Mouse (Mus musculus) neural tube, embryonic 15.5 days (tissue): ENCODE results near the gene Pgbd1. TPM values are rescaled to one million over a fixed set of nuclear protein-coding genes. Genes with fewer than 3 reads are reported as not detected.
"Not testable (repeated sequence)": the region's sequence is repeated elsewhere in the genome, so short reads cannot be mapped to it uniquely, and the experiment has no call there.

ENCODE experiments used
- ATAC-seq: fragments of 200-750 bp; cut with Nextera tagmentation; 2 replicates; pipeline ENCODE4 v1.8.0; 2017; ENCODE audit warnings: mild to moderate bottlenecking, moderate TSS enrichment, moderate library complexity; ENCODE audit not compliant: low FRiP score
- H3K27ac ChIP-seq: fragments of 300-500 bp; sonication (generic); replicated peaks from 2 replicates; pipeline ENCODE4 v1.5.1; 2015; ENCODE audit warnings: mild to moderate bottlenecking, inconsistent platforms
- H3K27me3 ChIP-seq: fragments of 300-500 bp; sonication (generic); replicated peaks from 2 replicates; pipeline ENCODE4 v1.6.1; 2015; ENCODE audit warnings: inconsistent platforms
- H3K36me3 ChIP-seq: fragments of 300-500 bp; sonication (generic); 2 replicates; pipeline ENCODE4 v1.6.1; 2015; ENCODE audit warnings: inconsistent platforms
- H3K4me1 ChIP-seq: fragments of 300-500 bp; sonication (generic); 2 replicates; pipeline ENCODE4 v1.6.1; 2015; ENCODE audit warnings: inconsistent platforms
- H3K4me2 ChIP-seq: fragments of 300-500 bp; sonication (generic); 2 replicates; pipeline ENCODE4 v1.6.1; 2015; ENCODE audit warnings: inconsistent platforms, mild to moderate bottlenecking, moderate library complexity
- H3K4me3 ChIP-seq: fragments of 300-500 bp; sonication (generic); replicated peaks from 2 replicates; pipeline ENCODE4 v1.5.1; 2015; ENCODE audit warnings: mild to moderate bottlenecking, inconsistent platforms
- H3K9ac ChIP-seq: fragments of 300-500 bp; sonication (generic); replicated peaks from 2 replicates; pipeline ENCODE4 v1.6.1; 2015; ENCODE audit warnings: mild to moderate bottlenecking, inconsistent platforms
- H3K9me3 ChIP-seq: fragments of 300-500 bp; sonication (generic); replicated peaks from 2 replicates; pipeline ENCODE4 v1.6.1; 2016; ENCODE audit warnings: inconsistent platforms
- WGBS: fragments of 180-500 bp; shearing (Covaris S2); methylation state at CpG from one replicate; pipeline ENCODE4 v1.1.7; 2015; ENCODE audit warnings: mixed read lengths; 5-methylcytosine and 5-hydroxymethylcytosine counted together
- polyA plus RNA-seq: library from polyadenylated mRNA; unstranded; fragments of >200 nt; fragmentation: Nextera tagmentation; extraction: Ambion mirVana; gene quantifications from 2 replicates; pipeline ENCODE4 v1.2.1, GENCODE M21; 2015

The Pgbd1 gene
- polyA plus RNA-seq: 3.0 and 3.1 TPM in 2 replicates

DNA sequence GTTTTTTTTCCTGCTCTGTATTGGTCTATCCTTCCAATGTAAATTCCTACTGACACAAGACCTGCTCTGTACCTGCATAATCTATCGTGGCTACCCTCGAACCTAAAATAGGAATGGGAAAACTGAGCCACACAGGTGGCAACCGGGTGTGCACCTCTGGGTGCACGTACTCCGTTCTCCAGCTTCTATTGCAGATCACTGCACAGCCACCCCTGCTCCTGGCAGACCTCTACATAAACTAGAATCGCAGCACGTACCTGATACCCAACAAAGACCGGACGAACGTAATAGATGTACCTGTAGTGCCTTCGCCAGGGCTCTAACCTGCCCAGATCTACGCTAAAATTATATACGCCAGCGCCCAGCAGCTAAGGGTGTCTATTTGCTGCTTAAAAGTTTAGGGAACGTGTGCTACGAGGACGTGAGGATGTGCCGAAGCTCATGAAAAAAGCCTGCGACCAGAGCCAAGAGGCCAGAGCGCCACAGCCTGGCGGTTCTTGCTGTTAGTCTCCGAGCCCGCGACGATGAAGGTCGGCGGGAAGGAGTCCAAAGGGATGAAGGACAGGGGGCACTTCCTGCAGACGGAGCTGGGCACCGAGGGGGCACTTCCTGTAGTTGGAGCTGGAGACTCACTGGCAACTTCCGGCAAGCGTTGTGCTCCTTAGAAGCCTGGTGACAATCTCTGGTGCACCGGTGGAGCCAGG lies at the start of gene Pgbd1:
Gene Pgbd1, minus strand, starts transcription at position 556 of the 704 bp plus-strand sequence.
- peak; percentile 98 for ATAC-seq
- Histone ChIP-seq H3K27ac (peak within 1 kb of the TSS; percentile 83), H3K9ac (peak within 1 kb of the TSS; percentile 66), H3K9me3 (no peaks in the 10 kb centered on the region), H3K27me3 (no peaks in the 10 kb centered on the region), H3K36me3 (peaks cover 31% of the 10 kb centered on the region), H3K4me1 (peaks cover 15% of the 10 kb centered on the region), H3K4me3 (peak within 1 kb of the TSS; percentile 62), H3K4me2 (peak within 1 kb of the TSS; percentile 78)
- WGBS: under 1% methylated on average over 32 of the region's 32 CpGs

DNA sequence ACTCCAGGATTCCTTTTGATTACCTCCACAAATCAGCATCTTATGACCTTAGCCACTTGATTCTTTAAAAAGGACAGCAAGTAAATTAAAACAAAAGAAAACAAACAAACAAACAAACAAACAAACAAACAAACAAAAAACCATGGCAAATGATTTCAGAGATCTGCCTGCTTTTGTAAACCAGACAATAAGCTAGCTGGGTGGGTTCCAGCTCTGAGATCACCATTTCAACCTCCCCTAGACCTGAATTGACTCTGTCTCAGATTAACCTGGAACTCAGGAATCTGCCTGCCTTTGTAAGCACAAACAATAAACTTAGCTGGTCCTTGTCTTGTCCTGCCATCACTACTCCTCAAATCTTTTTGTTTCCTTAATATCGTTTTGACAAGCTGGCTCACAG lies 46.0 kb upstream of the Pgbd1 start:
- Histone ChIP-seq H3K4me3 (no peak overlapping the region), H3K27ac (no peak overlapping the region), H3K9ac (no peak overlapping the region), H3K4me1 (no peaks in the 10 kb centered on the region), H3K9me3 (0 out of 2 replicates have a peak, but pooled peaks cover 4% of the 10 kb centered on the region), H3K27me3 (no peaks in the 10 kb centered on the region), H3K36me3 (peaks cover 33% of the 10 kb centered on the region), H3K4me2 (no peak overlapping the region)
- ATAC-seq: no peak
- WGBS: 89% methylated on average over 1 of the region's 1 CpGs

DNA sequence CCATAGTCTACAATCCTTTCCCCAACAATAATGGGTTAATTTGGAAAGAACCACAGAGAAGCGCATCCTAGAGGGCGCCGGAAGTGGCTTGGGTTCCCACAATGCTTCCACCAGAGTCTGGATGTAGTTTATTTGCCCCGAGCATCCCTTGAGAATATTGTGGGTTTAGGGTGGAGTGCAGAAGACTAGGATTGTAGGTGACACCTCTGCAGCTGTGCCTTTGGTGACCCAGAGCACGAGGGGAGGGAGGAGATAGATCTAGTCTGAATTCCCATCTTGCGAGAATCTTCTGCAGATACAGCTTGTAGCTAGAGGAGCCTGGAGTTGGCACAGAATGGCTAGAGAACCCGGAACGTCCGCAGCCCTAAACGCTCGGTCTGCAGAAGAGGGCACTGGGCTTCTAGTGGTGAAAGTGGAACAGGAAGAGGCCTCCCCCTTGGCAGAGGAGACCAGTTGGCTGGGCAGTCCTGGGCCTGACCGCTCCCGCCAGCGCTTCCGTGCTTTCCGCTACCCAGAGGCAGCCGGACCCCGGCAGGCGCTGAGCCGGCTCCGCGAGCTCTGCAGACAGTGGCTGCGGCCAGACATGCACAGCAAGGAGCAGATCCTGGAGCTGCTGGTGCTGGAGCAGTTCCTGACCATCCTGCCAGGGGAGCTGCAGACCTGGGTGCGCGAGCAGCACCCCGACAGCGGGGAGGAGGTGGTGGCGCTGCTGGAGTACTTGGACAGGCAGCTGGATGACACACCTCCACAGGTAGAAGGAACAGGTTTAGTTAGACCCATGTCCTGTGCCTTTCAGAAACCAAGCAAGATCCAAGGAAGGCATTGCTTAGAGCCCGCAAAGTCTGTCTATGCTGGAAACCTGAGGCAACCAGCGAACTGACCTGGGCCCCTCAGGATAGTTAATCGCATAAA lies 38.2 kb upstream of the Pgbd1 start, which contains the start of the genes Zkscan4 and Gm10065:
Gene Zkscan4, plus strand, starts transcription at position 149 of the 912 bp plus-strand sequence.
Gene Gm10065, minus strand, starts transcription at position 683 of the 912 bp plus-strand sequence.
- not testable (repeated sequence) for H3K27me3 ChIP-seq
- WGBS: 3% methylated on average over 30 of the region's 31 CpGs

DNA sequence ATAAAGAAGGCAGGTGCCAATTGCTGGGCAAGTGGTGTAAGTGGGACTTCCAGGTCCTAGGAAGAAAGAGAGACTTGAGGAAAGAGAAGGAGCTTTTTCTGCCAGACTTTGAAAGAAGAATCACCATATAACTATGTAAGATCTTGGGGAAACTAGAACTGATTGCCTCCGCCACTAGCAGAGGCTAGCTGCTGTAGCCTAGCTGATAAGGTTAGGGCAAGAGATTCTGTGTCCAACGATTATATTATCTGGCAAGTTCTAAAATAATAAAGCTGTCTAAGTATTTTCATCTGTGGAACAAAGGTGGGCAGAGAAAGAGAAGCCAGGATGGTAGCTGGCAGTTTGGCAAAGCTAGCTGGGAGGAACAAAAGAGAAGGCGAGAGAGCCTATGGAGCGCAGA lies 31.6 kb upstream of the Pgbd1 start:
- Histone ChIP-seq H3K36me3 (no peaks in the 10 kb centered on the region), H3K9ac (no peak overlapping the region), H3K9me3 (no peaks in the 10 kb centered on the region), H3K4me3 (no peak overlapping the region), H3K27me3 (no peaks in the 10 kb centered on the region), H3K4me2 (no peak overlapping the region), H3K27ac (no peak overlapping the region), H3K4me1 (0 out of 2 replicates have a peak, but pooled peaks cover 8% of the 10 kb centered on the region)
- no peak for ATAC-seq
- WGBS: 27% methylated on average over 4 of the region's 4 CpGs

More for the DNA sequence above, 38.2 kb upstream of the Pgbd1 start, which contains the start of the genes Zkscan4 and Gm10065:
- Histone ChIP-seq H3K4me1 (peaks cover 18% of the 10 kb centered on the region), H3K4me2 (peak within 1 kb of the TSS; percentile 64), H3K27ac (peak within 1 kb of the TSS; percentile 82), H3K9ac (peak within 1 kb of the TSS; percentile 67), H3K4me3 (peak within 1 kb of the TSS; percentile 55)
- ATAC-seq: peak; percentile 95
- H3K36me3 ChIP-seq, H3K9me3 ChIP-seq: not testable (repeated sequence)

DNA sequence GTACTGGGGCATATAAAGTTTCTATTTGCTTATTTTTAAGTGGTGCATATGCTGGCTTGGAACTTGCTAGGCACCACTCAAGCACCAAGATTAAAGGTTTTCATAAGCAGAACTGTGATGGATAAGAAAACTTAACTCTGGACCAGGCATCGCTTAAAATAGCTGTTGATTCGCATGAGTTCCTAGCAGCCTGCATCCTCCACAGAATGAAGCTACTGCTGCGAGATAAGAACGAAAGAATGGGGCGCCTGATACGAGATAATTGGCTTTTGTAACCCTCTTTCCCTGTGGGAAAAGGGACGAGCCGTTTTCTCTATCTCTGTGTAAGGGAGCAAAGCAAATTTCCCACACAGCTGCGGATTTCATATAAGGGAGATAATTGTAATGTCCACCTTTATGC lies 28.2 kb upstream of the Pgbd1 start:
- Histone ChIP-seq H3K36me3 (no peaks in the 10 kb centered on the region), H3K4me3 (peak overlapping the region; percentile 66; the same call in 1 of the 2 replicates), H3K4me2 (peak overlapping the region; percentile 92), H3K27me3 (no peaks in the 10 kb centered on the region), H3K9me3 (no peaks in the 10 kb centered on the region), H3K27ac (no peak overlapping the region), H3K9ac (peak overlapping the region; percentile 5; the same call in 1 of the 2 replicates), H3K4me1 (0 out of 2 replicates have a peak, but pooled peaks cover 8% of the 10 kb centered on the region)
- 36% methylated on average over 9 of the region's 9 CpGs for whole genome bisulfite sequencing
- no peak for ATAC-seq

DNA sequence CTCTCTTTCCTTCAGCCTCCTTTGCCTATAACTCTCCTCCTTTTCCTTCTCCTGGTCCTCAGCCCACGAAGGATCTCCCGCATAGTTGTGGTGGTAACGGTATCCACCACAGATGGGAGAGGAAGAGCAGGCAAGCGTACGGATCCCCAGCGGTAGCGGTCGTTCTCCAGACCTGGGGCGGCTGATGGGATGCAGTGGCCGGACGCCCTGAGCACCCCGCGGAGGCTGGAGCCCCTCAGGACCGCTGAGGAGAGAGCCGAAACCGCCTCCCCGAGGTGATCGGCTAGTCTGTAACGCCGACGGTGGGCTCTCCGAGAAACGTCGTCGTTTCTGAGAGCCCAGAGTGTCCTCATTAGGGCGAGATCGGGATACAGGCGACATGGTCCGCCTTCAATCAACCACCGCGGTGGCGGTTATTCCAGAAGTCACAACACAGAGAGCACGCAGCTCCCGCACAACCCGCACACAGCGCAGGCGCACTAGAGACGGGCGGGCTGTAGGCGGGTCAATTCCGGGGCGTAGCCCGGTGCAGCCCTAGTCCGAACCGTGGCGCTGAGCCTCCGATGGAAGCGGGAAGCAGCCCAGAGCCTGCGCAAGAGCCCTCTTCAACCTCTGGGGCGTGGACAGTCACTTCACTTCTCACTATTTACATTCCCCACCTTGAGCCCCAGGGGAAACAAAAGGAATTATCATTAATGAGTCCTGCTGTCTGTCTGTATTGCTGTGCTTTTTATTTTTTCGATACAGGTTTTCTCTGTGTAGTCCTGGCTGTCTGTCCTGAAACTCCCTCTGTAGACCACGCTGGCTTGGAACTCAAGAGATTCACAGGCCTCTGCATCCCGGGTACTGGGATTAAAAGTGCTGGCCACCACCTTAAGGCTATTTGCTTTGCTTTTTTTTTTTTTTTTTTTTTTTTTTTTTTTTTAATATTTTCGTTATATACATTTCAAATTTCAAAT lies 27.5 kb upstream of the Pgbd1 start, which contains the start of gene Nkapl:
Gene Nkapl, minus strand, starts transcription at position 449 of the 959 bp plus-strand sequence.
- H3K36me3 ChIP-seq: no peaks in the 10 kb centered on the region
- WGBS: under 1% methylated on average over 54 of the region's 54 CpGs
- H3K27ac ChIP-seq: peak within 1 kb of the TSS; percentile 83
- no peaks in the 10 kb centered on the region for H3K9me3 ChIP-seq
- 0 out of 2 replicates have a peak, but pooled peaks cover 8% of the 10 kb centered on the region for H3K4me1 ChIP-seq
- no peaks in the 10 kb centered on the region; the same call in 1 of the 2 replicates for H3K27me3 ChIP-seq
- peak within 1 kb of the TSS; percentile 92 for H3K4me2 ChIP-seq
- peak within 1 kb of the TSS; percentile 69 for H3K9ac ChIP-seq
- peak; percentile 100 for ATAC-seq
- peak within 1 kb of the TSS; percentile 66 for H3K4me3 ChIP-seq

DNA sequence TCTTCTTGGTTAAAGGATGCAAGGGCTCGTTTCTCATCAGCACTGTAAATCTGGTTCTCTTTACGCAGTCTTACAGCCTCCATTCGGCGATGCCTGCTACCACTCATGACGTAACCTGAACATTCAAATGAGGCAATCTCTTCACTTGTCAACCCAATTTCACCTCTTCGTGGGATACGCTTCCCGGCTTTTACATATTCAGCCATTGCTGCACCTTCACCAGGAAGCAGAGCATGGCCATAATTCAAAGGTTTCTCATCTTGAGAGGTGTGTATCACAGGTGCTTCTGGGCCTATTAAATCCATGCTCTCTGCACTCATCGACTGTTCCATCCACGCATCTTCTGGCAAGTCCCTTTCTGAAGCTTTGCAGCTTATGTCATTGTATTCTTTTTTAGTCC lies 26.5 kb upstream of the Pgbd1 start:
- no peak overlapping the region for H3K27ac ChIP-seq
- no peak overlapping the region for H3K4me3 ChIP-seq
- no peaks in the 10 kb centered on the region for H3K36me3 ChIP-seq
- no peaks in the 10 kb centered on the region; the same call in 1 of the 2 replicates for H3K27me3 ChIP-seq
- ATAC-seq: no peak
- 80% methylated on average over 10 of the region's 10 CpGs for WGBS
- H3K9me3 ChIP-seq: no peaks in the 10 kb centered on the region
- H3K9ac ChIP-seq: no peak overlapping the region
- 0 out of 2 replicates have a peak, but pooled peaks cover 8% of the 10 kb centered on the region for H3K4me1 ChIP-seq
- peak overlapping the region; percentile 92 for H3K4me2 ChIP-seq

DNA sequence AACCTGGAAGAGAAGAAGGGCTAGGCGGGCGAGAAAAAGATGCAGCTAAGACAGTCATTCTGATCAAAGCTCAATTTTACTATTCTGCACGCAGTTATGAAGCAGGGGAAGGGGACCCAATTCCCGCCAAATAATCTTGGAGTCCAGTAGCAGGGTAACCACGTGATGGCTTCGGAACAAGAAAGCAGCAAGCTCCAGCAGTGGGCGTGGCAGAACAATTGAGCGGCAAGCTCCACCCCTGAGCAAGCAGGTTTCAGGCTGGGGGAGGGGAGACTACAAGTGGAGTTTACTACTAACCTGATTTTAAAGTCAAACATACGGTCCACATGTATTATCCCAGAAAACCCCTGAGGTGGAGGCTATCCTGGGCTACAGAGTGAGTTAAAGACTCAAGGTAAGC lies 21.7 kb upstream of the Pgbd1 start:
- ATAC-seq, H3K9ac ChIP-seq, H3K4me3 ChIP-seq, H3K27ac ChIP-seq, H3K4me2 ChIP-seq, H3K27me3 ChIP-seq, H3K9me3 ChIP-seq, H3K36me3 ChIP-seq, H3K4me1 ChIP-seq: not testable (repeated sequence)
- 50% methylated on average over 9 of the region's 9 CpGs for WGBS

DNA sequence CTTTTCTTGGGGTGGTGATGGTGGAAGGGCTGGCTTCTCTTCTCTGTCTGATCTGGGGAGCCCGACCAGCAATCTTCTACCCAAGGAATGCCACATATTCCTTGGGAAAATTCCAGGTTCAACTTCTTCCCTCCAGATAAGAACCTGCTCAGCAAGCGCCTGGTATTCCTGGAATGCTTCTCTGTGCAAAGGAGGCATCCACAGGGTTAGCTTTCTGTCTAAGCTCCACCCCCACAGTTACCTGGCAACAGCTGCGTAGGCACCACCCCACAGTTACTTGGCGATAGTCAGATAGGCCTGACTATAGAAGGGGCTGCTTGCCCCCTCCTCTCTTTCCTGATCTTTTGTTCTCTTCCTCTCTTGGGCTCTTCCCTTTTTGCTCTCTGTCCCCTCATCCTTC lies 15.5 kb upstream of the Pgbd1 start:
- ATAC-seq: no peak
- 0 out of 2 replicates have a peak, but pooled peaks cover under 1% of the 10 kb centered on the region for H3K36me3 ChIP-seq
- H3K27ac ChIP-seq: no peak overlapping the region
- no peak overlapping the region for H3K4me2 ChIP-seq
- H3K9me3 ChIP-seq: no peaks in the 10 kb centered on the region
- peaks cover 8% of the 10 kb centered on the region; the same call in 1 of the 2 replicates for H3K27me3 ChIP-seq
- H3K4me1 ChIP-seq: peaks cover 18% of the 10 kb centered on the region
- H3K4me3 ChIP-seq: no peak overlapping the region
- WGBS: 18% methylated on average over 4 of the region's 4 CpGs
- no peak overlapping the region for H3K9ac ChIP-seq

DNA sequence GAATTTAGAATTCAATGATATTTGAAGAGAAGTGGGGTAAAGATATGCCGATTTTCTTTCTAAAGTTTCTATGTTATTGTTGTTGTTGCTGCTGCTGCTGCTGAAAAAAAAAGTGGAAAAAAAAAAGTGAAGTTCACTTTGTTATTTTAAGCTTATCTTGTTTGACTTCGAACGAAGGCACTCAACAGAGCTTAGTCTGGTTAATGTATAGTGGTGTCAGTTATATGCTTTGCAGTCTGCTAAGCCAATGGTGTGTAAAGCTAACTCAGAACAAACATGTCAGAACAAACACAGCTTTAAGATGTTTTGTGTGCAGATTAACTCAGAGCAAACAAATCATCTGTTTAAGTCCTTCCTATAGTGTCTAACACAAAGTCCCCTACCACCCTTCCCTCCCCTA lies 13.3 kb upstream of the Pgbd1 start:
- Histone ChIP-seq H3K4me3 (no peak overlapping the region), H3K4me1 (peaks cover 22% of the 10 kb centered on the region), H3K9ac (no peak overlapping the region), H3K4me2 (peak overlapping the region; percentile 68), H3K27ac (no peak overlapping the region), H3K36me3 (peaks cover 4% of the 10 kb centered on the region; the same call in 1 of the 2 replicates), H3K9me3 (no peaks in the 10 kb centered on the region), H3K27me3 (peaks cover 8% of the 10 kb centered on the region; the same call in 1 of the 2 replicates)
- ATAC-seq: no peak
- 90% methylated on average over 3 of the region's 3 CpGs for WGBS
